Mouse (Mus musculus) R1 (cell line): ENCODE measurements around the gene Grin2c.

Source experiments
- DNase-seq: peaks from one replicate; pipeline ENCODE4 v3.0.0-alpha.2; 2018; ENCODE audit warnings: low read depth, low spot score

The Grin2c gene

GRCm38 (mm10) chr11:115208126-115208525 lies 58.9 kb downstream of the Grin2c start:
- no peak for DNase-seq

- no peak for DNase-seq
Measured at GRCm38 (mm10) chr11:115202756-115203155, 64.3 kb downstream of the Grin2c start.

GRCm38 (mm10) chr11:115202316-115202715 lies 64.7 kb downstream of the Grin2c start:
- peak; percentile 71 for DNase-seq

GRCm38 (mm10) chr11:115200520-115200919 lies 66.5 kb downstream of the Grin2c start:
- DNase-seq, result no peak
